Mouse (Mus musculus) thymus, adult 2 months (tissue): ENCODE measurements around the gene Spata16.

Source experiments
- CTCF ChIP-seq: fragments of 200-500 bp; IDR thresholded peaks from 2 replicates; pipeline ENCODE4 v1.5.1; 2012; ENCODE audit warnings: mild to moderate bottlenecking, control low read depth, low read length, moderate library complexity, borderline replicate concordance; ENCODE audit not compliant: control insufficient read depth, poor library complexity, insufficient read depth; ENCODE audit errors: extremely low read depth
- POLR2A ChIP-seq: fragments of 200-500 bp; IDR thresholded peaks from 2 replicates; pipeline ENCODE4 v1.6.1; 2012; ENCODE audit warnings: mild to moderate bottlenecking, low read length, control low read depth, moderate library complexity; ENCODE audit not compliant: control insufficient read depth, poor library complexity, insufficient read depth; ENCODE audit errors: extremely low read depth

DNA sequence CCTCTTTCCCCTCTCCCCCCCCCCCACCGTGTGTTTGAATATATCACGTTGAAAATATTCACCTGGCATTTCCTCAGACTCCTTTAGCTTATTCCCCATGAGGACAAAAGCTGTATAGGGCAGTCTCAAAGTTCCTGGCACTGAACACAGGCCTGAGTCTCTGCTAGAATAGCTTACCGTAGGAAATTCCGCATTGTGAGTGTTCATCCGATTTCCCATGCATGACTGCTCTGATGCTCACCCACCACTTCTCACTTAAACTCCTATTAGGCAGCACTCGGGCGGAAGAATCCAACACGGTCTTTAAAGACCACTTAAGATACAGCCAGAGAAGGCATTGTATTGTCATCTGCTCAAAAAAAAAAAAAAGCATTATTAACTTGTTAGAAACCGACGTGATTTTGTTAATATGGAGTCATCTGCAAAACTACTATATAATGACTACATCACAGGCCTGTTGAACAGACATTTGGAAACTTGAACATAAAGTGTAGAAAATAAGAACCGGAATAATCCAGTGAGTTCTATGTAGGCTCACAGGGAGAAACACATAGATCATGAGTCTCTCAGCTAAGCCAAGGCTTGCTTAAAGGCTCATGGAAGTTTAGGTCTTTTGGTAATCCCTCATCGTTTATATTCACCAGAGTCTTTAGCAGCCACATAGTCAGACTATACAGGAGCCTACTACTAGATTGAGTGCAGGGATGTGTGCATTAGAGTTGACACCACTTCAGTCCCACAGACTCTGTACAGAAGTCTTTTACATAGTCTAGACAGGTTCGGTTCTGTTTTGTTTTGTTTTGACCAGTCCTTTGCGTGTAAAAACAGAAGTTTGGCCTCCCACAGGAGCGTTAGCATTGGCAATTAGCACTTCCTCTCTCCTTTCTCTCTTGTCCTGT, 4.2 kb downstream of the Spata16 start:
- no peak for TF ChIP-seq POLR2A
- TF ChIP-seq CTCF, result no peak
